Mouse (Mus musculus) midbrain, embryonic 13.5 days (tissue): ENCODE data around the gene Slfn5. TPM values are rescaled to one million over a fixed set of nuclear protein-coding genes. Genes with fewer than 3 reads are reported as not detected.
A peak's percentile ranks its signal among the peaks of the same experiment; 100 is the strongest.

Experiments
- ATAC-seq: fragments of 200-750 bp; cut with Nextera tagmentation; 2 replicates; pipeline ENCODE4 v1.8.0; 2017; ENCODE audit warnings: mild to moderate bottlenecking, moderate TSS enrichment, moderate library complexity
- H3K27ac ChIP-seq: fragments of 300-500 bp; sonication (generic); 2 replicates; pipeline ENCODE4 v1.5.1; 2015; ENCODE audit warnings: inconsistent platforms, mild to moderate bottlenecking, moderate library complexity
- H3K27me3 ChIP-seq: fragments of 300-500 bp; sonication (generic); 2 replicates; pipeline ENCODE4 v1.6.1; 2015; ENCODE audit warnings: mild to moderate bottlenecking, inconsistent platforms
- H3K36me3 ChIP-seq: fragments of 300-500 bp; sonication (generic); 2 replicates; pipeline ENCODE4 v1.6.1; 2015; ENCODE audit warnings: mild to moderate bottlenecking, inconsistent platforms
- H3K4me1 ChIP-seq: fragments of 300-500 bp; sonication (generic); replicated peaks from 2 replicates; pipeline ENCODE4 v1.6.1; 2015; ENCODE audit warnings: inconsistent platforms
- H3K4me2 ChIP-seq: fragments of 300-500 bp; sonication (generic); replicated peaks from 2 replicates; pipeline ENCODE4 v1.6.1; 2015; ENCODE audit warnings: moderate library complexity, mild to moderate bottlenecking, inconsistent platforms
- H3K4me3 ChIP-seq: fragments of 300-500 bp; sonication (generic); replicated peaks from 2 replicates; pipeline ENCODE4 v1.5.1; 2015; ENCODE audit warnings: mild to moderate bottlenecking, inconsistent platforms
- H3K9ac ChIP-seq: fragments of 300-500 bp; sonication (generic); replicated peaks from 2 replicates; pipeline ENCODE4 v1.6.1; 2015; ENCODE audit warnings: mild to moderate bottlenecking, inconsistent platforms
- H3K9me3 ChIP-seq: fragments of 300-500 bp; sonication (generic); 2 replicates; pipeline ENCODE4 v1.6.1; 2016; ENCODE audit warnings: mild to moderate bottlenecking, inconsistent platforms
- WGBS: fragments of 180-500 bp; shearing (Covaris S2); methylation state at CpG from one replicate; pipeline ENCODE4 v1.1.7; 2015; 5-methylcytosine and 5-hydroxymethylcytosine counted together
- polyA plus RNA-seq: library from polyadenylated mRNA; unstranded; fragments of >200 nt; fragmentation: Nextera tagmentation; extraction: Ambion mirVana; gene quantifications from 2 replicates; pipeline ENCODE4 v1.2.1, GENCODE M21; 2015

The Slfn5 gene
- 0.57 and 0.93 TPM in 2 replicates for polyA plus RNA-seq

GRCm38 (mm10) chr11:82950736-82951481 lies at the start of gene Slfn5:
Gene Slfn5 (plus strand): TSS chr11:82951349.
- Histone ChIP-seq H3K36me3 (no peaks in the 10 kb centered on the region), H3K27ac (no peak within 1 kb of the TSS), H3K27me3 (peaks cover 59% of the 10 kb centered on the region), H3K4me3 (no peak within 1 kb of the TSS), H3K4me2 (peak within 1 kb of the TSS; percentile 2; the same call in 1 of the 2 replicates), H3K4me1 (peaks cover 6% of the 10 kb centered on the region; the same call in 1 of the 2 replicates), H3K9ac (no peak within 1 kb of the TSS), H3K9me3 (no peaks in the 10 kb centered on the region)
- 12% methylated on average over 10 of the region's 10 CpGs for WGBS
- no peak for ATAC-seq

GRCm38 (mm10) chr11:82901606-82902310 lies 49.4 kb upstream of the Slfn5 start:
- no peak overlapping the region for H3K9ac ChIP-seq
- H3K36me3 ChIP-seq, result peaks cover 94% of the 10 kb centered on the region
- no peak for ATAC-seq
- no peak overlapping the region for H3K27ac ChIP-seq
- H3K4me1 ChIP-seq, result no peaks in the 10 kb centered on the region
- WGBS, result 96% methylated on average over 20 of the region's 20 CpGs
- H3K4me3 ChIP-seq, result no peak overlapping the region
- no peaks in the 10 kb centered on the region for H3K9me3 ChIP-seq
- no peak overlapping the region for H3K4me2 ChIP-seq
- no peaks in the 10 kb centered on the region for H3K27me3 ChIP-seq

GRCm38 (mm10) chr11:82904952-82905351 lies 46.2 kb upstream of the Slfn5 start:
- no peaks in the 10 kb centered on the region for H3K9me3 ChIP-seq
- H3K9ac ChIP-seq, result no peak overlapping the region
- ATAC-seq, result no peak
- no peak overlapping the region for H3K4me3 ChIP-seq
- H3K36me3 ChIP-seq, result peaks cover 65% of the 10 kb centered on the region
- H3K27me3 ChIP-seq, result 0 out of 2 replicates have a peak, but pooled peaks cover 2% of the 10 kb centered on the region
- no peak overlapping the region for H3K4me2 ChIP-seq
- whole genome bisulfite sequencing, result 68% methylated on average over 8 of the region's 8 CpGs
- H3K4me1 ChIP-seq, result peaks cover 10% of the 10 kb centered on the region
- H3K27ac ChIP-seq, result no peak overlapping the region

GRCm38 (mm10) chr11:82905816-82906215 lies 45.3 kb upstream of the Slfn5 start:
- ATAC-seq, result no peak
- Histone ChIP-seq H3K9ac (no peak overlapping the region), H3K4me1 (peaks cover 10% of the 10 kb centered on the region), H3K36me3 (peaks cover 56% of the 10 kb centered on the region), H3K4me3 (no peak overlapping the region), H3K27me3 (peaks cover 7% of the 10 kb centered on the region; the same call in 1 of the 2 replicates), H3K27ac (no peak overlapping the region), H3K4me2 (no peak overlapping the region), H3K9me3 (no peaks in the 10 kb centered on the region)
- 91% methylated on average over 5 of the region's 5 CpGs for WGBS

- H3K4me1 ChIP-seq, result peaks cover 10% of the 10 kb centered on the region
- H3K4me2 ChIP-seq, result peak within 1 kb of the TSS; percentile 74
- H3K9me3 ChIP-seq, result no peaks in the 10 kb centered on the region
- H3K4me3 ChIP-seq, result peak within 1 kb of the TSS; percentile 68
- H3K9ac ChIP-seq, result peak within 1 kb of the TSS; percentile 79
- peaks cover 12% of the 10 kb centered on the region; the same call in 1 of the 2 replicates for H3K27me3 ChIP-seq
- H3K27ac ChIP-seq, result no peak within 1 kb of the TSS
- H3K36me3 ChIP-seq, result peaks cover 35% of the 10 kb centered on the region
- 2% methylated on average over 70 of the region's 73 CpGs for WGBS
- peak; percentile 86 for ATAC-seq
Measured at GRCm38 (mm10) chr11:82907651-82908607, 43.2 kb upstream of the Slfn5 start, which contains the start of gene Nle1. Gene Nle1 (minus strand): TSS chr11:82908411.

- WGBS, result 64% methylated on average over 10 of the region's 10 CpGs
- no peak overlapping the region for H3K27ac ChIP-seq
- H3K9ac ChIP-seq, result peak overlapping the region; percentile 79; the same call in 1 of the 2 replicates
- peak; percentile 19; the same call in 1 of the 2 replicates for ATAC-seq
- H3K4me1 ChIP-seq, result peaks cover 10% of the 10 kb centered on the region
- peak overlapping the region; percentile 74 for H3K4me2 ChIP-seq
- peaks cover 29% of the 10 kb centered on the region for H3K36me3 ChIP-seq
- peak overlapping the region; percentile 68 for H3K4me3 ChIP-seq
- no peaks in the 10 kb centered on the region for H3K9me3 ChIP-seq
- H3K27me3 ChIP-seq, result peaks cover 16% of the 10 kb centered on the region; the same call in 1 of the 2 replicates
Measured at GRCm38 (mm10) chr11:82908608-82908989, 42.5 kb upstream of the Slfn5 start.

- Histone ChIP-seq H3K9me3 (no peaks in the 10 kb centered on the region), H3K27ac (no peak within 1 kb of the TSS), H3K9ac (no peak within 1 kb of the TSS), H3K4me3 (no peak within 1 kb of the TSS), H3K4me2 (no peak within 1 kb of the TSS), H3K27me3 (peaks cover 16% of the 10 kb centered on the region; the same call in 1 of the 2 replicates), H3K4me1 (peaks cover 10% of the 10 kb centered on the region), H3K36me3 (peaks cover 12% of the 10 kb centered on the region)
- 86% methylated on average over 4 of the region's 4 CpGs for WGBS
- ATAC-seq, result no peak
Measured at GRCm38 (mm10) chr11:82910250-82910649, 40.9 kb upstream of the Slfn5 start, which contains the start of gene Unc45b. Gene Unc45b (plus strand): TSS chr11:82910550.

- Histone ChIP-seq H3K4me2 (no peak overlapping the region), H3K36me3 (peaks cover 6% of the 10 kb centered on the region), H3K4me1 (peaks cover 10% of the 10 kb centered on the region), H3K27me3 (peaks cover 16% of the 10 kb centered on the region; the same call in 1 of the 2 replicates), H3K27ac (no peak overlapping the region), H3K4me3 (no peak overlapping the region), H3K9me3 (no peaks in the 10 kb centered on the region), H3K9ac (no peak overlapping the region)
- WGBS, result 87% methylated on average over 11 of the region's 11 CpGs
- ATAC-seq, result no peak
Measured at GRCm38 (mm10) chr11:82910679-82911389, 40.3 kb upstream of the Slfn5 start.

- H3K4me3 ChIP-seq, result no peak overlapping the region; the same call in 1 of the 2 replicates
- WGBS, result 8% methylated on average over 16 of the region's 16 CpGs
Measured at GRCm38 (mm10) chr11:82914711-82915352, 36.3 kb upstream of the Slfn5 start.

GRCm38 (mm10) chr11:82920768-82921167 lies 30.4 kb upstream of the Slfn5 start:
- Histone ChIP-seq H3K27me3 (0 out of 2 replicates have a peak, but pooled peaks cover 13% of the 10 kb centered on the region), H3K4me3 (no peak overlapping the region), H3K9me3 (no peaks in the 10 kb centered on the region), H3K27ac (no peak overlapping the region), H3K4me1 (no peaks in the 10 kb centered on the region), H3K36me3 (no peaks in the 10 kb centered on the region), H3K9ac (no peak overlapping the region), H3K4me2 (no peak overlapping the region)
- 70% methylated on average over 10 of the region's 10 CpGs for WGBS
- ATAC-seq, result no peak

More at GRCm38 (mm10) chr11:82914711-82915352, 36.3 kb upstream of the Slfn5 start:
- Histone ChIP-seq H3K9me3 (no peaks in the 10 kb centered on the region), H3K27ac (no peak overlapping the region), H3K36me3 (no peaks in the 10 kb centered on the region), H3K27me3 (peaks cover 21% of the 10 kb centered on the region; the same call in 1 of the 2 replicates), H3K9ac (peak overlapping the region; percentile 44; the same call in 1 of the 2 replicates), H3K4me1 (no peaks in the 10 kb centered on the region), H3K4me2 (peak overlapping the region; percentile 43)
- peak; percentile 40; the same call in 1 of the 2 replicates for ATAC-seq
